Mouse (Mus musculus): ENCODE data around the gene Olfr376. TPM values are rescaled to one million over a fixed set of nuclear protein-coding genes. Genes with fewer than 3 reads are reported as not detected.

Olfr376 gene
- total RNA-seq (2012; rRNA removed): 1.1 and 1.6 TPM in 2 replicates

DNA sequence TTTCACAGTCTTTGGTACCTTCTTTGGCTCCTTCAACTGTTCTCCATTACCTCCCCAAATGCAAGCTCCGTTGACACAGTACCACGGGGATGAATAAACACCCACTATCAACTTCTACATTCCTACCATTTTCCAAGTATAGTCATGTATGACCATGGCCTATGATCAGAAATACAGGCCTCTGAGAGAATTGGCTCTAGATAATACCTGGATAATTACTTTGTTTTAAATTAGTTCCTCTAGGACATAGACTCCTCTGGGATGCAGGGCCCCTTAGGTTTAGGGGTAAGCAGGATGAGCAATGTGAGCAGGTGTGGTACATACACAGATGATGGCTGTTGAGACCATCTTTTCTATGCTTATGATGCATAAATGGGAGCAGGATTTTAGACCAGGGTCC, at the start of gene Olfr376:
Olfr376 (plus strand) TSS at position 301 of the 400 bp plus-strand sequence.
- TF ChIP-seq ZNF384 (IDR thresholded peaks at IDR 0.05; ENCODE audit: low read depth, low read length) (no peak), ZC3H11A (IDR thresholded peaks at IDR 0.05; ENCODE audit: borderline replicate concordance, low read depth, low read length) (no peak), CHD2 (IDR thresholded peaks at IDR 0.05; ENCODE audit: low read depth, low read length) (no peak), MAFK (IDR thresholded peaks at IDR 0.05; ENCODE audit: insufficient read depth, low read depth, low read length) (no peak), HCFC1 (IDR thresholded peaks at IDR 0.05; ENCODE audit: borderline replicate concordance, insufficient read depth, low read length) (no peak)
- H3K9ac ChIP-seq (ENCODE audit: insufficient read depth, low read depth, low read length, poor library complexity, severe bottlenecking): no peak within 1 kb of the TSS
- H3K4me3 ChIP-seq (ENCODE audit: insufficient read depth in 1 of 2, low read depth in 1 of 2, low read length in 2 of 2, poor library complexity in 1 of 2, severe bottlenecking in 1 of 2): no peak within 1 kb of the TSS
- H3K27ac ChIP-seq (ENCODE audit: insufficient read depth, low read depth, low read length, poor library complexity, severe bottlenecking): no peak within 1 kb of the TSS
- no peaks in the 10 kb centered on the region for H3K4me1 ChIP-seq (ENCODE audit: control insufficient read depth in 2 of 2, insufficient read depth in 2 of 2, low read length in 2 of 2, poor library complexity in 1 of 2)
- DNase-seq (ENCODE audit: low read depth, low spot score): no peak
- H3K9me3 ChIP-seq (ENCODE audit: control insufficient read depth, insufficient read depth, low read depth, low read length): no peaks in the 10 kb centered on the region
- H3K36me3 ChIP-seq (ENCODE audit: control insufficient read depth, insufficient read depth, low read length, poor library complexity, severe bottlenecking): no peaks in the 10 kb centered on the region
- in situ Hi-C loops (cut with MboI; ENCODE audit: low sequenced_read_pairs in 2 of 2, unreplicated experiment in 2 of 2): no loop called here

DNA sequence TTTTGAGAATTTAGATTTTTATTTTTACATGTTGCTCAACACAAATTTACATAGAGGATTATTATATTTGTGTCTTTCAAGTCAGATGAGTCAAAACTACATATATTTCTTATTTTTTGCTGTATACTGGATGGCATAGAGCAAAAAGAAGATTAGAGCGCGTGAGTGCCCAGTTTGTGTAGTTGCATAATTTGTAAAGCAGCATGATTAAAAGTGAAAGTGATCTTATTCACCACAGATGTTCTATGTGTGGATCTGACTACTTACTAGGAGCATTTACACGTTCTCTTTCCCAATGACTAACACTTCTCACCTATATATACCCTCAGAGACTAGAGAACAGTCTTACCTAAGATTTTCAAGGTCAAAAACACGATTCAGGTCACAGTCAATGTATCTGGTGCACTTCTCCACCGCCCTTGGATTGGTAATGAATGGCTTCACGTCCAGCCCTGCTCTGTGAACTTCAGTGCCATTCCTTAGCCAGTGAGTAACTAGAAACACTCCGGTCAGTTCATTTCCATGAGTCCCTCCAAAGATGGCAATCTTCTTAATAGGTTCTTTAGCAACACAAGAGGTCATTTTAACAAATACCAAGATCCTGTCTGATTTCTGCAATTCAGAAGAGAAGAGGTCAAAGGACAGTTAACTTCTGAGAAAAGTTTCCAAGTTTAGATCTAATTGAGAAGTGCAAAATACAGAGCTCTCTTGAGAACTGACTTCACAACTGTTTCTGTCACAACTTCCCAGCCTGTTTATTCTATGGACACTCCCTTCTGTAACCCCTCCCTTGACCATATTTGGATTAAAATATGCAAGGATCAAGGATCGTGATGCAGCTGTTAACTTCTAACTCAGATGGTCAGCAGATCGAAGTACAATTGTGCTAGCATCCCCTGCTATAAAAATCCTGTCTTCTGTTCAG, 46.9 kb upstream of the Olfr376 start:
- in situ Hi-C loops (cut with MboI; ENCODE audit: low sequenced_read_pairs in 2 of 2, unreplicated experiment in 2 of 2): no loop called here
- DNase-seq (ENCODE audit: low read depth, low spot score): no peak
- H3K36me3 ChIP-seq (ENCODE audit: control insufficient read depth, insufficient read depth, low read length, poor library complexity, severe bottlenecking): no peaks in the 10 kb centered on the region
- no peaks in the 10 kb centered on the region for H3K9me3 ChIP-seq (ENCODE audit: control insufficient read depth, insufficient read depth, low read depth, low read length)
- H3K4me3 ChIP-seq (ENCODE audit: insufficient read depth in 1 of 2, low read depth in 1 of 2, low read length in 2 of 2, poor library complexity in 1 of 2, severe bottlenecking in 1 of 2): no peak overlapping the region
- H3K27ac ChIP-seq (ENCODE audit: insufficient read depth, low read depth, low read length, poor library complexity, severe bottlenecking): no peak overlapping the region
- no peak overlapping the region for H3K9ac ChIP-seq (ENCODE audit: insufficient read depth, low read depth, low read length, poor library complexity, severe bottlenecking)
- no peak for TF ChIP-seq ZC3H11A (IDR thresholded peaks at IDR 0.05; ENCODE audit: borderline replicate concordance, low read depth, low read length)
- no peak for TF ChIP-seq MAFK (IDR thresholded peaks at IDR 0.05; ENCODE audit: insufficient read depth, low read depth, low read length)
- TF ChIP-seq ZNF384 (IDR thresholded peaks at IDR 0.05; ENCODE audit: low read depth, low read length): no peak
- TF ChIP-seq CHD2 (IDR thresholded peaks at IDR 0.05; ENCODE audit: low read depth, low read length): no peak
- TF ChIP-seq HCFC1 (IDR thresholded peaks at IDR 0.05; ENCODE audit: borderline replicate concordance, insufficient read depth, low read length): no peak
- peaks cover 2 to 3% of the 10 kb centered on the region in 2 experiments; a peak in 2 of 4 replicates for H3K4me1 ChIP-seq (ENCODE audit: control insufficient read depth in 2 of 2, insufficient read depth in 2 of 2, low read length in 2 of 2, poor library complexity in 1 of 2)

- H3K9ac ChIP-seq (ENCODE audit: insufficient read depth, low read depth, low read length, poor library complexity, severe bottlenecking): no peak overlapping the region
- in situ Hi-C loops (cut with MboI; ENCODE audit: low sequenced_read_pairs in 2 of 2, unreplicated experiment in 2 of 2): no loop called here
- H3K36me3 ChIP-seq (ENCODE audit: control insufficient read depth, insufficient read depth, low read length, poor library complexity, severe bottlenecking): no peaks in the 10 kb centered on the region
- DNase-seq (ENCODE audit: low read depth, low spot score): no peak
- H3K4me1 ChIP-seq (ENCODE audit: control insufficient read depth in 2 of 2, insufficient read depth in 2 of 2, low read length in 2 of 2, poor library complexity in 1 of 2): 0 out of 4 replicates have a peak, but pooled peaks cover 0 to 2% of the 10 kb centered on the region in 2 experiments
- no peak overlapping the region for H3K4me3 ChIP-seq (ENCODE audit: insufficient read depth in 1 of 2, low read depth in 1 of 2, low read length in 2 of 2, poor library complexity in 1 of 2, severe bottlenecking in 1 of 2)
- no peak overlapping the region for H3K27ac ChIP-seq (ENCODE audit: insufficient read depth, low read depth, low read length, poor library complexity, severe bottlenecking)
- H3K9me3 ChIP-seq (ENCODE audit: control insufficient read depth, insufficient read depth, low read depth, low read length): no peaks in the 10 kb centered on the region; the same call in 1 of the 2 replicates
- no peak for TF ChIP-seq ZC3H11A (IDR thresholded peaks at IDR 0.05; ENCODE audit: borderline replicate concordance, low read depth, low read length)
- TF ChIP-seq ZNF384 (IDR thresholded peaks at IDR 0.05; ENCODE audit: low read depth, low read length): no peak
- TF ChIP-seq HCFC1 (IDR thresholded peaks at IDR 0.05; ENCODE audit: borderline replicate concordance, insufficient read depth, low read length): no peak
- TF ChIP-seq MAFK (IDR thresholded peaks at IDR 0.05; ENCODE audit: insufficient read depth, low read depth, low read length): no peak
- no peak for TF ChIP-seq CHD2 (IDR thresholded peaks at IDR 0.05; ENCODE audit: low read depth, low read length)
These were observed 44.6 kb upstream of the Olfr376 start for GRCm38 (mm10) chr11:73326485-73326886.

GRCm38 (mm10) chr11:73327361-73327760, 43.7 kb upstream of the Olfr376 start:
- H3K4me3 ChIP-seq (ENCODE audit: insufficient read depth in 1 of 2, low read depth in 1 of 2, low read length in 2 of 2, poor library complexity in 1 of 2, severe bottlenecking in 1 of 2): no peak overlapping the region
- H3K9me3 ChIP-seq (ENCODE audit: control insufficient read depth, insufficient read depth, low read depth, low read length): no peaks in the 10 kb centered on the region; the same call in 1 of the 2 replicates
- DNase-seq (ENCODE audit: low read depth, low spot score): no peak
- no peak overlapping the region for H3K9ac ChIP-seq (ENCODE audit: insufficient read depth, low read depth, low read length, poor library complexity, severe bottlenecking)
- no peak for TF ChIP-seq MAFK (IDR thresholded peaks at IDR 0.05; ENCODE audit: insufficient read depth, low read depth, low read length)
- no peak for TF ChIP-seq ZC3H11A (IDR thresholded peaks at IDR 0.05; ENCODE audit: borderline replicate concordance, low read depth, low read length)
- TF ChIP-seq ZNF384 (IDR thresholded peaks at IDR 0.05; ENCODE audit: low read depth, low read length): no peak
- no peak for TF ChIP-seq HCFC1 (IDR thresholded peaks at IDR 0.05; ENCODE audit: borderline replicate concordance, insufficient read depth, low read length)
- no peak for TF ChIP-seq CHD2 (IDR thresholded peaks at IDR 0.05; ENCODE audit: low read depth, low read length)
- no peaks in the 10 kb centered on the region for H3K36me3 ChIP-seq (ENCODE audit: control insufficient read depth, insufficient read depth, low read length, poor library complexity, severe bottlenecking)
- no peak overlapping the region for H3K27ac ChIP-seq (ENCODE audit: insufficient read depth, low read depth, low read length, poor library complexity, severe bottlenecking)
- in situ Hi-C loops (cut with MboI; ENCODE audit: low sequenced_read_pairs in 2 of 2, unreplicated experiment in 2 of 2): no loop called here
- H3K4me1 ChIP-seq (ENCODE audit: control insufficient read depth in 2 of 2, insufficient read depth in 2 of 2, low read length in 2 of 2, poor library complexity in 1 of 2): 0 out of 4 replicates have a peak, but pooled peaks cover 0 to 2% of the 10 kb centered on the region in 2 experiments
